Mouse (Mus musculus): ENCODE measurements at regions not wholly inside any gene's neighbourhood (a gene's known extent, or its start where the extent isn't known, plus 50 kb on each side); places are given as distances from the start of the nearest gene placed in this dataset.

DNA sequence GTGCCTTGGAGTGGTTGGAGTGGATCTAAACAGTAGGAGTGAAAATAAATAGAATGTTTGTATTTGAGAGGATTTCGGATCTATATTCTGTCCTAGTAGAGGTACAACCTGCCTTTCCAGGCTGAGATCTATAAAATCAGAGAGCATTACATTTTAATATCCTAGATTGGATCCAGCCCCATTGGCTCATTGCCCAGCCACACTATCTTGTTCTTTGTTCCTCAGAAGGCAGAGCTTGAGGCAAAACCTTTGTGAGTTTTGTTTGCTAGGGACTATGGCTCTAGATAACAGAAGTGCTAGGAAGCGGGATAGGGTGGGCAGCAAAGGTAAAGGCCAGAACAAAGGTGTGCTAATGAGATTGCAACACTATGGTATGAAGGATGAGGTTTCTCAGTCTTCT lies 78.7 kb upstream of the Cntln start:
- DNase-seq (ENCODE audit: low spot score): no peak

DNA sequence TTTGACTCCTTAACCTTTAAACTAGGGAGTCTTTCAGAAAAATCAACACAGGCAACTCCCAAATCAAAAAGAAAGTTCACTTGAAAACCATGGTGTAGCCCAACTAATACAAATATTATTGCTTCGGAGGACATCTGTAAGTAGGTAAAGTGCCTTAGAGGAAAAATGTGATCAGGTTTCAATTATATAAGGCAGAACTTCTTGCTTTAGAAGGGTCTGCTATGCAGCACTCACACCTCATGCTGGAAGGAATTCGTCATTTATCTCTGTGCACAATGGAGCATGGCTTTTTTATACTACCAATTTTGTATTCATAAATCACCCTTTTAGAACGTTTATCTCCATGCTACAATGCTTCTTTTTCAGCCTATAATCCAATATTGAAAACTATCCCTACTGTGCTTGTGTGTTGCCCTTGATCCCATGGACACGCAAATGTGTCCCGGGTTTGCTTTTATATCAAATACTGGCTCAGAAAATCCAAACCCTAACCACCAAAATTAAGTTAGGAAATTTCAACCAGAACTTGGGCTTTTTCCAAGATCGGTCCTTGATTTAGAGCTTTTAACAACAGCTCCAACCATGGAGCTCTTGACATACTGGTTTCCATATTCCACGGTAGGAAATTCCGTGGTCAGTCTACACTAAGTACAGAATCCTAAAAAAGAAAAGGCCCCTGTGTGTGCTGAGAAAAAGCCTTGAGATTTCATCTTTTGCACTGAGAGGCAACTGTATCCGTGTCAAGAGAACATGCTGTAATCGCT lies 90.8 kb upstream of the Cntln start:
- DNase-seq (ENCODE audit: low spot score): no peak

DNA sequence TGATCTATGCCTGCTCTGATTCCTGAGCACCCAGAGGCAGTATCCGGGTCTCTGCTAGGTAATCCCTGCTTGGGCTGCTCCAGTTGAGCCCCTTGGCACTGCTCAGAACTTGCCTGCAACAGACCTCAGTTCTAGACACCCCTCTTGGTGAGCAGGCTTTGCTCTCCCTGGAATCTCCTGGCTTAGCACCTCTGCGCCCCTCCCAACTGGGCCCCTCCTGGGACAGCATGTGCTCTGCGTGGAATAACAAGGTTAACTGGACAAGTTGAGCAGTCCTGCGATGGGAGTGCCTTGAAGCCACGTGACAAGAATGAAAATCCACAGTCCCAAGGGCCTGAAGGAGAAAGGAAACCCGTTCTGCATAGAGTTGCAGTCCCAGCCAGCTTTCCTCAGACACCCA lies 97.5 kb upstream of the Cntln start:
- no peak for DNase-seq (ENCODE audit: low spot score)

DNA sequence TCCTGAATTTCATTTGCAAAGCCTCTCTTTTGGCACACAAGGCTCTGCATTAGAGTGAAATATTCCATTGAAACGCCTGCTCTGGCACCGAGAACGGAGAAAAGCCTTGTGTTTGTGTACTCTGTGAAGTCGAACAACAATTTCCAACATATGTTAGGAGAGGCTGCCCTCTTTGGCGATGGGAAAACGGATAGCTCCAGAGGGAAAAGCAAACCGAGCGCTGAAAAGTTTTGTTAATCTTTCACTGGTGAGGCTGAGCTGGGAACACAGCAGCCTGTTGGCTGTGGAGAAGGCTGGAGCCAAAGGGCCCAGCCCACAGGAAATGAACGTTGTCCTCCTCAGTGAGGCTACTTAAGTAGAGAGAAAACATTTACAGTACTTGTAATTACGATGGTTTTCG lies 93.1 kb upstream of the Bnc2 start:
- DNase-seq (ENCODE audit: low spot score): no peak

DNA sequence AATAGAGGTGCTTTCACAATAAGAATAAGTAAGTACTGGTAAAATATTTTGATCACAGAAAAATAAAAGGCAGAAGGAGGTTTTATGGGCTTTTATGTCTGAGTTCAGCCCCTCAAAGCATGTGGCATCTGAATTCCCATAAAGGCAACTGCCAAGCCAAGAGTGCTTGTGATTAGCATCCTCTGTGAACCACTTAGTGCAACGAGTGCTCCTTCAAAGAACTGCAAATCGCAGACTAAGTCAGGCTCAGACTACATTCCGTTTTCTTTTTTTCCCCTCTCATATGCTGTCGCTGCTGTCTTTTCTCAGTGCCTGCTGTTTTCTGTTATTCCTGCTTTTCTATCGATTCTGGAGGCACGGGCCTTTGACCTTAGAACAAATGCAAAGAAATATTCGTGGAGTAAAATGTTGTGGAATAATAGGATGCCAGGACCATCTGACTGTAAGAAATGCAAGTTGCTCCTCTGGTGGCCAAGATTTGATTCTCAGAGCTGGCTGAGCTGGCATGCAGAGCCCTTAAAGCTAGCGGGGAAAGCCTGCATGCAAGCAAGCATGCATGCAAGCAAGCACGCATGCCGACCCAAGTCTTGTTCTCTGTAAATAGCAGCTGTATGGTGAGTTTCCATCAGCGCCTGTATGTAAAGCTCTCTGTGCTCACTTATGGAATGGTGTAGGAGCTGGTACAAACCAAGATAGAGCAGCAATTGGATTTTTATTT lies 91.8 kb upstream of the Bnc2 start:
- no peak for DNase-seq (ENCODE audit: low spot score)

DNA sequence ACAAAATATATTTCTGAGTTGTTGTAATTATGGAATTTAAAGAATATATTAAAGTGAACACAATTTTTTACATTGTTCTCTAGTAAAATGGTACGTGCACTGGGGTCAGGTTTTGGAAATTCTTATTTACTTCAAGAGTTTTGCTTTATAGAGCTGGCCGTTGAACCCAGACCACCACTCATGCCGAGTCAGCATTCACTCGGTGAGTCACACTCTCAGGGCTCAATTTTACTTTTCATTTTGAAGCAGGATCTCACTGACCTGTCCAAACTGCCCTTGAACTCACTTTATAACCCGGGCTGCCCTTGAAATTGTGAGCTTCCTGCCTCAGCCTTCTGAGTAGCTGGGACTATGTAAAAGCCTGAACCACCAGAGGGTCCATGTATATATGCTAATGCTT lies 82.1 kb upstream of the Bnc2 start:
- no peak for DNase-seq (ENCODE audit: low spot score)

DNA sequence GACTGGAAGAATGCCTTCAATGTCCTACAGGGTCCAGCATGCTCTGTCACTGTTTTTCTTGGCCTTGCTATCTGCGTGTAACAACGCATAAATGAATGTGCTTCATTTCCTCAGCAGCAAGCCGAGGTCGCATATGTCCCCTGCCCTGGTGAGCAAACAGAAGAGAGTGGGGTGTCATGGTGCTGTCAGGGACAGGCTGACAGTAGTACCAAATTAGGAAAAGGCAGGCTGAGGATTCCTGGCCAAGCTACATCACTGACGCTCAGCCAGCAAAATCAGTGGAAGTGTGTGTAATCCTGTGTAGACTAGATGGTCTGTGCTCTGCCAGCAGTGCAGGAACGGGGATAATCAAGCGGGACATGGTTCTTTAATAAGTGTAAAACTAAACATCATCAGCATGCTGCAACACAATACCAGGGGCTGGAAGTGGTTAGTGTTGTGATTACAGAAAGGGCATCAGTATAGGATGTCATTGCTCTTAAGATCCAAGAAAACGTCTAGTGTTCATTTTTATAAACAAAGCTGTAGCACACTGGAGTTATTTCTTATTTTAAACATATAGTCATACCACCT lies 77.6 kb upstream of the Bnc2 start:
- DNase-seq (ENCODE audit: low spot score): no peak

DNA sequence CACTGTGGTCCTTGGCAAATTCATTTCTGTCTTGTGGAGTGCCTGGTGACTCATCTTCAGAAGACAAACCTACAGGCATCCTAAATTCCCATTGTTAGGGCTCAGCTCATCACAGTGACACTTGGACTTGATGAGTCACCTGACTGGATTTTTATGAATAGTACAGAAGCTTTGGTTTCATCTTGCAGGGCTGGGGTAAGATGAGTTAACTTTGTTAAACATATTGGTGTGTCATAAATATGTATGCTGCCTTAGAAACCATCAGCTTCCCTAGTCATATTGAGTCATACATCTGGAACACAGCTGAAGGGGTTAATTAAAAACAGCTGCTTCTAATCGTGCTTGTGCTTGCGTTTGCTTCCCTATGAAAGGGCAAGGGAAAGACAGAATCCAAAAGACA lies 66.2 kb upstream of the Bnc2 start:
- peak; percentile 7 for DNase-seq (ENCODE audit: low spot score)

DNA sequence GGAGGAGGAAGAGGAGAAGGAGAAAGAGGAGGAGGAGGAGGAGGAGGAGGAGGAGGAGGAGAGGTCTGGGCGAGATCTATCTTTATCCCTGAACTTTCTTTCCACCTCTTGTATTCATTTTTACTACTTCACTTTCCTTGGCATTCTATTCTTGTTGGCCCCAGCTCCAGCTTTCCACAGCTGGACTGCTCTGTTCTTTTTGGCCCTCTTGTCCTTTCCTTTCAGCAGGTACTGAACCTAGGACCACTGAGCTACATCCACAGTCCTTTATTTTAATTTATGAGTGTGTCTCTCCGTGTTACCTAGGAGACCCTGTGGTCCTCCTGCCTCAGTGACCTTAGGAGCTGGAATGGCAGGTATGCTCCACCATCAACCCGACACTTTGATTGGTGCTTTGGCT lies 65.7 kb upstream of the Bnc2 start:
- no peak for DNase-seq (ENCODE audit: low spot score)

Measured in adipocyte (in vitro differentiated cells).